Mouse (Mus musculus): ENCODE measurements around the gene Hoxa5.

DNA sequence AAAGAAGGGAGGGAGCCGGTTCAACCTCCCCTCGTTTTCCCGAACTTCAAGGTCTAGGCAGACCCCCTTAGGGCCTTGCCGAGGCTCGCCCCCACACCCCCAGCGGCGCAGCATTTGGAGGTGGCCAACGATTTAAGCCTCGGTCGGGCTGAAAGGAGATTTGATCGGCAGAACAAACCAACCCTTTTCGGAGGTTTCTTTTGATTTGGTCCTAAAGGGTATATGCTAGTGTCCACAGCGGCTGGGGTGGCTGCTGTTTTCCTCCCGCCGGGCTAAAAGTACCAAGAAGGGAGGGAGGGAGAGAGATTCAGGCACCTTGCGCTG lies 45.0 kb upstream of the Hoxa5 start:
- TF ChIP-seq CTCF (IDR thresholded peaks at IDR 0.05; ENCODE audit: control insufficient read depth, insufficient read depth, insufficient replicate concordance, low read depth, low read length) (no peak), POLR2A (IDR thresholded peaks at IDR 0.05; ENCODE audit: control insufficient read depth, low read depth, low read length) (no peak)

Measured in testis, adult 2 months (tissue).